Mouse (Mus musculus): ENCODE data around the gene Arid1b.

Gene Arid1b

DNA sequence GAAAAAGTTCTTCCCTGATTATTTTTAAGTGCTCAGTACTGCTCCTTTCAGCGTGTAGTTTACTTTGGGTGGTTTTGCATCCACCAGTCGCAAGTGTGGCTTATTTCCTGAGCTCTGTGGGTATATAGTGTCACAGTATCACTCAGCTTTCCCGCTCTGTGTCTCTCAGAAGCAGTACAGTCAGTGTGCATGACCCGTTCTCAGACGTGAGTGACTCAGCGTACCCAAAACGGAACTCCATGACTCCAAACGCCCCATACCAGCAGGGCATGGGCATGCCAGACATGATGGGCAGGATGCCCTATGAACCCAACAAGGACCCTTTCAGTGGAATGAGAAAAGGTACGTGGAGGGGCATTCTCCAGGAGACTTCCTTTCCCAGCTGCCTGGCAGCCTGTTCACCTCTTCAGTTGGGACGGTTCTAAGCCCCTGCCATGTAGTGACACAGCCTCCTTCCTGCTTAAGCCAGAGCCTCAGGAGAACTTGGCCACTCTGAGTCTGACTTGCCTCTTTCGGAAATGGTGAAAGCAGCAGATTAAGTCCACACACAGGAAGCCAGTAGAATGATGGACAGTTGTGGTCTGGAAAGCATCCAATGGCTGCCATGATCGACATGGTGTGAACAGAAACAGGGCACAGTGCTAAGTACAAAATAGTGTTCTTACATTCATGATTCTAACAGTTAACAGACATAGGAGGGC lies 333.5 kb downstream of the Arid1b start:
- DNase-seq, result no peak

DNA sequence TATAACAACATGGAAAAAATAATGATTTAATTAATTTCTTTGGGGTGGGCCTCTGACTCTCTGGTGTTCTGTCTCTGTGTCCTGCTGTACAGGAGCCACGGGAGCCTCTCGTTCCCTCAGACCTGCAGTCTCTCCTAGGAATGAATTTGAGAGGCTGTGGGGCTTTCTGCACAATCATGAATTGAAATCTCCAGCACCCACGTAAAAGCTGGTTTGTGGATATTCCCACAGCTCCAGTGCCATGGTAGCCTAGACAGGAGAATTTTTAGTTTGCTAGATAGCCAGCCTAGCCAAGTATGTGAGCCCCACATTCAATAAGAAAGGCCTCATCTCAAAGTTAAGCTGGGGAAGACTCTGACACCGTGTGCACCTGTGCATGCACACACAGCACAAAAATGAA lies 335.3 kb downstream of the Arid1b start:
- DNase-seq, result no peak

DNA sequence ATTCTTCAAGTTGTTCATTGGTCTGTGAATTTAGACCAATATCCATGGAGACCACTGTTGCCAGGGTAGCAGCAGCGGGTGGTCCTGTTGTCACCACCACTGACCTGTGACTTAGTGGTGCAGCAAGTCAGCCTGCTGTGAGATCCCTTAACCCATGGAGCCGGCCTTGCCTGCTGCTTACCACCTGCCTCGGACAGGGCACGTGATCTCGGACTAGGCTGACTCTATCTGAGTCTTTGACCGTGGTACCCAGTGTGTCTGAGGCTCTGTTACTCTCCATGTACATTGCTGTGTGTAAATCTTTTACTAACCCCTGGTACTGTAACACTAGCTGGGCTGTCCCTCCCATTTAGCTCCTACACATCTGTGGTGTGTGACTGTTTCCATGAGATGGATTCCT lies 335.9 kb downstream of the Arid1b start:
- no peak for DNase-seq

DNA sequence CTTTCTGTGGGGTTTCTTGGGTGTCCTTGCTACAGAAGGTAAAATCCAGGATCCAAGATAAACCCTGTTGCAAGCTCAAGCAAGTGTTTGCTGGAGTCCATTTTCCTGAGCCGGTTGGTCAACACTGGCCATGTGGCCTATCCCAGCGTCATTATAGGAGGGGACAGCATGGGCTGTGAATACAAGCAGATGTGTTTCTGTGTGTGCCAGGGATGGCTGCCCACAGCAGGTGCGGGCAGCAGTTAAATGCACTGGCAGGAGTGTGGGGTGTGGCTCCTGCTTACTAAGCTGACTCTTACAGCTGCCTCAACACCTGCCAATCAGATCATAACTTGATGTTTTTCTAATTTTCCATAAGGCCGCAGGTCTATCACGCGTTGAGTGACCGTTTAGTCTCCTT lies 336.5 kb downstream of the Arid1b start:
- no peak for DNase-seq

DNA sequence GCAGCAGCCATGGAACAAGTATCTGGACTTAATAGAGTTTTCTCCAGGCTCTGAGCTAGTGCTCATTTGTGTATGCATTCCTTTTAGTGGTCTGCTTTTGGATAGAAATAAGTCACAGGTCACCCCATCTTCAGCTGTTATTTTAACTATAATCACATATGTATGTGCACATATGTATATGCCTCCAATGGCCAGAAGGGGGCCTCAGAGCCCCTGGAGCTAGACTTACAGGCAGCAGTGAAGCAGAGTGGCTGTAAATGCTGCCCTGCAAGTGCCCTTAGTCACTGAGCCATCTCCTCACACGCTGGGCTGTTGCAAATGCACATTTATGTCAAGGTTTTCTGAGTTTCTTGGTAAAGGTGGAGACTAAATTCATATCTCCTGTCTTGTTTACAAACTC lies 337.3 kb downstream of the Arid1b start:
- DNase-seq, result no peak

DNA sequence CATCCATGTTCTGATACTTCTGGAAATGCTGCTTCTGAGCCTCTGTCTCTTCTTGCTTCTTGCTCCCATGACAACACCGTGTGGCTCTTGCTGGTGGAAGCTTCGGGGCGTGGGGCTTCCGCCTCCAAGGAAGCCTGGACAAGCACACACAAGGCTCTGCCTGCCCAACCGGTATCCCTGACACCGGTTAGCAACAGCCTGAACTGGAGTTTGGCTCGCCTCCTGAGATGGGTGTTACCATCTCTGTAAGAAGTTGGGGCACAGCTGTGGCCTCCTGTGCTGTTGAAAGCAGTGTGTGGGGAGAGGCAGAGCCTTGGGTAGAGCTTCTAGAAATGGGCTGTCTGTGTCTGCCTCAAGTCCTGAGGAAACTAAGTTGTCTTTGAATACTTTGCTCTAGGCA lies 340.4 kb downstream of the Arid1b start:
- DNase-seq, result no peak

DNA sequence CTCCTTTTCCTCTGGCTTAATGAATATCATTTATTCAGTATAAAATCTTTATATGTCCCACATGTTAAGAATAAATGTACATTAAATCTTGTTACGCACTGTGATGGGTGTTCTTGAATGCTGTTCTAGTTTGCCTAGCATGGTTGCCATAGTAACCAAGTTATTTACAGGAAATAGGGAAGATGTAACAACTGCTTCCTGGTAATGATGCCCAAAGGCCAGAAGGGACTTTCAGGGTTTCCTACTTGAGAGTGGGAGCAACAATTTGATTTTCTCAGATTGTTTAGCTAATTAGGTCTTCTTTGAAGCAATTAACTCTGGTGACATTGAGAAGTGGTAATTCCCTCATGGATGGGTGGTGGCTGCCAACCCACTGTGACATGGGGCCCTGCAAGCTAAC lies 350.3 kb downstream of the Arid1b start:
- DNase-seq, result no peak

DNA sequence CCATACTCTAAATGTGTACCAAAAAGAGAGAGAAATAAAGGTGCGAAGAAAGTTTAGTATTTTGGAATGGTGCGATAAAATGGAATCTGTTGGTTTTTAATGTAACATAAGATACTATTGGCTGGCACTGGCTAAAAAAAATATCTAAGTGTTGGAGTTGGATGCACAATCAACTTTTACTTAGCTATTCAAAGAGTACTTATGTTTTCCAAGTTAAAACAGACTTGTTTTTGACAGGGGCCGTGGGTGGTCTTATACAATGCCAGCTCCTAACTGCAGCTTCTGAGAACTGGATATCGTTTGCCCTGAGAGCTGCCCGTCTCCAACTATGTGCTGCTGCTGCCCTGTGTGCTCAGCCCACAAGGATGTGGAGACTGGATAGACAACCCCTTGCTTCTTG lies 351.7 kb downstream of the Arid1b start:
- no peak for DNase-seq

DNA sequence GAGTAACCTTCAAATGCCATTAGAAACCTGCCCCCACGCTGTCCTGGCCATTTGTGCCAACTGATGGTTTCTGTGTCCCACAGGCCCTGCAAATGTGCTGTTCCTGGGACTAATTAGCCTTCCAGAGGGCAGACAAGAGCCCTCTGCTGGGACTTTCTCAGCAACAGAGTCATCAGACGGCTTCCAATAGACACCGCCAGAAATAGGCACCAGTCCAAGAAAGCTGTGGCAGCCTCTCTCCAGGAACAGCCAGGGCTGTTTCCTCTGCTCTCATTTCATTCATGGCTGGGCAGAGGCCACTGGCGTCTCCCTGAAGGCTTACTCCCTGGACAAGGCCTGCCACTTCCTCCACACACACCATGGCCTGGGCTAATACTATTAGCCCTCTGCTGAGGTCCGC lies 358.8 kb downstream of the Arid1b start:
- DNase-seq, result peak; percentile 75

DNA sequence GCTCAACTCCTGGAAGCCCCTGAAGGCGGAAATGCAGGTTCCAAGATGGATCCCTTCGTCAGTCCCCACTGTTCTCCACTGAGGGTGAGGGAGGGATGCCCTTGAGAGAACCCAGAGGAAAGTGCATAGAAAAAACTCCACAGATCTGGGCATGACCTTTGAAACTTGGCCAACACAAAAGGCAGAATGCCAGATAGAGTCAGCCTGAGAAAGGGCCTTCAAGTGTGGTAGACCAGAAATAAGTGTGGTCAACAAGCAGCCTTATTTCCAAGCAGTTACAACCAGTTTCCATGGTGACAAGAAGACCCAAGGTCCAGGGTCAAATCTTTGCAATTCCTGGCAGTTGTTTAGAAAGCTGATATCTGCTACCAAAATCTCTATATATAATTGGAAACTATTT lies 366.6 kb downstream of the Arid1b start:
- no peak for DNase-seq

DNA sequence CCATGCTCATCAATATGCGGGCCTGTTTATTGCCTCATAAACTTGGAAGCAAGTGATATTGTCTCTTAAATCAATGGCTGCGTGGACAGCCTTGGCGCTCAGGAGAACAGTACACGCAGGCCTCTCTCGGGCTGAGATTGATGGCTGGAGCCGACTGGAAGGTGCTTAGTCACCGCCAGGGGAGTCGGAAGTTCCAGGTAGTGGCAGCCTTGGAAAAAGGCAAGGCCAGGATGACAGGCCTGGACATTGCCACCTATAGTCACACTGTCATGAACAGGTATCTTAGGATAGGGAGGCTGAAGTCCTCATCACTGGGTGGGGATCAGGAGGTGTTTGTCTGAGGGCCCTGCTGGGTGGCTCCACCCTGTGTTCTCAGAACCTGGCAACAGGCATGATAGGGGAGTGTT lies 371.9 kb downstream of the Arid1b start:
- no peak for DNase-seq

DNA sequence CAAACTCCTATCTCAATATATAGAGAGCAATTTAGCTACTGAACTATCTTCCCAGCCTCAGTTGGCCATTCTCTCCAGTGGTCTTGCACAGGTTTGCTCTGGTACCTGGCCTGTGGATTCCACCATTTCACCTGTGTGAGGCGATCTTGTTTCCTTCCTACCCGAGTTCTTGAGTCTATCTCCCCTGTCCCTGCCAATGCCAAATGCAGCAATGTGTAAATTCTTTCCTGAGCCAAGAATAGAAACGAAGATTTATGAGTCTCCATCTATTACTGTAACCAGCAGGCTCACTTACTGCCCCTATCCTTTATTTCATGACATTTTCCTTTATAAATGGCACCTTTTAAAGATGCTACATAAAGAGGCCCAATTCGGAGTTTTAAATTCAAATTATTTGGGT lies 376.9 kb downstream of the Arid1b start:
- no peak for DNase-seq

DNA sequence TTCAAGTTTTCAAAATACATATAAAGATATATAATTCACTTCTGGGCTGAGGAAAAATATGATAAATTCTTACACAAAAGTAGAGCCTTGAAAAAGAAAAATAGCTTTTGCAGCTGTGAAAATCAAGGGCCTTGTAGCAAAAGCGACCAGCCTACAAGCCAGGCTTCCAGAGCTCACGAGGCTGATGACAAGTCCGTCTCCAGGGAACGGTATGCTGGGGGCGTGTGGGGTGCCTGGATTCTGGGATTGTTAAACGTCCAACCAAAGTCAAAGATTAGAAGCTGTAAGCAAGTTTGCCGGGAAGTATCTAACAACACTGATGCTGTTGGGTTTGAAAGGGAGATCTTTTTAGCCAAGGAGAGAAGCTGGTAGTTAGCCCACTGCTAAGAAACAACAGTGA lies 377.4 kb downstream of the Arid1b start:
- no peak for DNase-seq

DNA sequence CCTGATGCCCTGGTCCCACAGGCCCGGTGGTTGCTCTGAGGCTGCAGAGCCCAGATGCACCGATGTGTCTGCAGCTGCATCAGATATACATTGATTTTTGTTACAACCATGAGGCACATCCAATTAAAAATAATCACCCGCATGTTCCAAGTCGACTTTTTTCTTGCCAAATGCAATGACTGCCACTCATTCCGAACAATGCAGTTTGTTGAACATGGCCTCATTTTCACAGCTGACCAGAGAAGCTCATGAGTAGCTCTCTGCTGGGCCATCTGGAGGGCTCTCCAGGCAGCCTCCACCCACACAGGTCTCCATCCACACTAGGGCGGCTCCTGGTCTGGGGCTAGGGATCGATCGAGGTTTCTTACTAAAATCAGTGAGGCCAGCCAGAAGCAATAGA lies 378.8 kb downstream of the Arid1b start:
- peak; percentile 74 for DNase-seq

DNA sequence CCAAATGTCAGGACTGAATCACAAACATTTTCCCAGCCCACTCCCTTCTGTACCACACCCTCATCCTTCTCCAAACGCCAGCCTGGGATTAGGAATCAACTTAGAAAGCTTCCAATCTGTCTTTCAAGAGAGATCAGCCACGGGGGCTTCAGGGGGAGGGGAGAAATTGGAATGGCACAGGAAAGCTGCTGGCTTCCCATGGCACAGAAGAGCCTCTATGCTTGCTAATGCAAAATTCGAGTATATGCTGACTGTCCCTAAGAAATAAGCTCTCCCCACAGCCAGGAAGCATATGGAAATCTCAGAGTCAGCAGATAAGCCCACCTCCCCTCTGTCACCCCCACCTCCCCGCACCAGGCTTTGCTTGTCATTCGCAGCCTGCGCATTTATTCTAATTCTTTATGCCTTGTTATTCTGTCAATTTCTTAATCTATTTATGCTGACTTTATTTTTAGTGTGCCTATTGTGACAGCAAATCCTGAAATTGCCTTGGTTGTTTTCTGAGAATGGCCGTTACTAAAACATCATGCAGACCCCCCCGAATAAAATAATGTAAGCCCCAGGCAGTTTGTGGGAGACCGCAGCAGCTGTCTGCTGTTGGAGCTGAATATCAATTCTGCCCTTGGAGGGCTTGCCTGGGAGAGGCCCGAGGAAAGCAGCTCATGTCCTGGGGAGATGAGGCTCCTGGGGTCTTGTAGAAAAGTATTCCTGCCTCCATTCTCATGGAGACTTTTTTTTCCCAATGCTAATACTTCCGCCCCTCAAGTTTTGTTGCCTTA lies 383.2 kb downstream of the Arid1b start:
- no peak for DNase-seq

DNA sequence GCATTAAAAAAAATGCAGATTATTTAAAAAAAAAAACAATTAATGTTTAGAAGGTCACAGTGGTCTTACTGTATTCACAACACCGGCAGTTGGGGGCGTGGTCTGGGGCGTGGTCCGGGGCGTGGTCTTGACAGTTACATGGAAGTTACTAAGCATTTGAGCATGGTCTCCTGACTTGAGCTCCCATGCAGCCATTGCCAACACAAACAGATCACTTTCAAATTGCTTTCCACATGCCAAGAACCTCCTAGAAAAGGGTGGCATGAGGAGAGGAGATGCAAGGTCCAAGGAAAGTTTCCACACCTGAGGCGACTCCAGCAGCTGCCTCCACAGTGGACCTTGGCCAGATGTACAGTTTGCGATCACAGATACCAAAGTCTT lies 383.8 kb downstream of the Arid1b start:
- DNase-seq, result no peak

DNA sequence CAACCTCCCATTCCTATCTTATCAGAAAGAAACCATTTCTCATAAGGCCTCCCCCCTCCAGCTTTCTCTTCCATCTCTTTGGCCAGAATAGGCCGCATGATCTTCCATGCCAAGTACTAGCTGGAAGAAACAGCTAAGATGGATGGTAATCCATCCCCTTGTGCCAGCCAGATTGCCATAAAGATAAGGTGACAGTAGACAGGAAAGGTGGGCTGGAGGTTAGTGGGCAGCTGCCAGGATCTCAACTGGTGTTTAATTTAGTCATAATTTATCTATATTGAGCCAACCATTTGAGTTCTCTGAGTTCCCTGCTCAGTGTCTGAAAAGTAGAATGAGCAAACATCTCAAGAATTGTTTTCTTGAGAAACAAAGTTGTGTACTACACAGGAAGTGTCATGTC lies 391.6 kb downstream of the Arid1b start:
- DNase-seq, result no peak

DNA sequence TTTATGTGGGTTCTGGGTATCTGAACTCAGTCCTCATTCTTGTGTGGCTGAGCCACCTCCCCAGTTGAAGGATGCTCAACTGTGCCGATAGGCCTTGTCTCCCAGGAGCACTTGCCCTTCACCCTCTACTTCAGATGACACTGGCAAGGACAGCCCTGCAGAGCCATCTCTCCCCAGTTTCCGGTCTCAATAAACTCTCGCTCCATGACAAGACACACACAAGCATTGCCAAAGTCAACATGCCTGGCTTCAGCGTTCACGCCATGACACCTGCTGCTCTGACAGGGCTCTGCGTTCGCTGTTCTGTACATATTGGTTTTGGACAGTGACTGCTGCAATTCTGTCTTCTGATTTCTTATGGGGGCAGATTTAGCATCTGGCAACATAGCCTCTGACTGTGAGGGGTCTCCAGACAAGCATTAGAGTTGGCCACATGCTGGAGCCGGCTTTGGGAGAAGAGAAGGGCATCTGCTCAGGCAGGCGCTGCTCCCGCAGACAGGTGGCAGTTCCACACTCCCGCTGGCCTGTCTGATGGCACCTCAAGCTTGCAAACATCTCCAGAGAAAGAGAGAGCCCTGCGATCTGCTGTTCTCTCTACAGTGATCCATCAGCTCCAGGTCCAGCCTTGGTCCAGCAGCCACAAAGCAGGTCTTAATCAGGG lies 392.9 kb downstream of the Arid1b start:
- DNase-seq, result peak; percentile 88

DNA sequence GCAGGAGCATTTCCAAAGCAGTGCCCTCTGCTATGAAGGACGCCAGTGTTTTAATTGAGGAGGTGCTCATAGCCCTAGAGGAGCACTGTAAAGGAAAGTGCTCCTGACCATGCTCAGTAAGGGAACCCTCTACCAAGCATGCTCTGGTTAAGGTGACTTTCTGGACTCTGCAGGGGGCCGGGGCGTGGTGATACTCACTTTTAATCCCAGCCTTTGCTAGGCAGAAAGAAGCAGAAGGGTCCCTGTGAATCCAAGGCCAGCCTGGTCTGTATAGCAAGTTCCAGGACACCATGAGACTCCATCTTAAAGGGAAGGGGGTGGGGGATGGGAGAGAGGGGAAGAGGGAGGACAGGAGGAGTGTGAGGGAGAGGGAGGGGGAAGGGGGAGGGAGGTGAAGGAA lies 394.2 kb downstream of the Arid1b start:
- DNase-seq, result no peak

DNA sequence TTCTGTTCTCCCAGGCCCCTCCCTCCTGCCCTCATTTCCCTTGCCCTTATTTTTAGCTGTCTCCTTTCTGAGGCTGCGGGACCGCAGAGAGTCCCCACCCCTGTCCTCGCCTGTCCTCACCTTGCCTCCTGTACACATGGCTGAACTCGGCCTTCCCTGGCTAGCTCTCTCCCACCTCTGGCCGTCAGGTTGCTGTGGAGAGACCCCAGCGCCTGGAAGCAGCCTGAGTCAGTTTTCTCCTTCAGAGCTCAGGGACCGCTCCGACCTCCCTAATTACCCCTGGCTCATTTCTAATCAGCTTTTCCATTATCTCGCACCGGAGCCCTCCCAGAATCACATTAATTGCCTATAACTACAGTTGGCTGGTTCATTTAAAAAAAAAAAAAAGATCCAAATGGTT lies 396.6 kb downstream of the Arid1b start:
- no peak for DNase-seq

DNA sequence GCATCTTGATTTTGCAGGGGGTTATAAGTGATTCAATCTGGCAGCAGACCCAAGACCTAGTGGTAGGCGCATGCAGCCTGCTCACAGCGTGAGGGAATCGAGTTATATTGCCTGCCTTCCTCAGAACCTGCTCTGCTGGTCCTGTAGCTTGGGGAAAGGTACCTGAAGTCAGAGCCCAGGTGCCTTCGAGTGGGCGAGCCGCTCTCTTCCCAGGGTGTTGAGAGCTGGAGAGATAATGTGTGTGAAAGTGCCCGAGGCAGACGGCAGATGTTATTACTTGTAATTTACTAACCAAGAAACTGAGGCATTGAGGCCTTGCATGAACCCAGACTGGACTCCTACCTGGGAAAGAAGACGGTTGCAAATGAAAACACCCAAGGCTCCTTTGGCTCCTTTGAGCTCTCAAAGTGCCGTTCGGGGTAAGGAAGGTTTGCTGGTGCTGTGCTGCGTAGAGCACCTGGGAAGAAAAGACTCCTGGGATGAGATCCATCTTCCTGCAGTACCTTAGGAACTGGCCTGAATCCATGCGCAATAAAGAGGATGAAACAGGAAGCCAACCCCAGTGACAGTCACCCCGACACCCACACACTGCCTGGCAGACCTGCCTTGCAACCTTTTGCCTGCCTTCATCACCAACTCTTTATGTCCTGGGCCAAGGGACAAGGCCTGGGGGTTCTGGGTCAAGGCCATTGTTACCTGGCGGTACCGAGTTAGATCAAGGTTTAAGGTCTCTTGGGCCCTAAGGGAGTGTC lies 401.5 kb downstream of the Arid1b start:
- DNase-seq, result no peak

DNA sequence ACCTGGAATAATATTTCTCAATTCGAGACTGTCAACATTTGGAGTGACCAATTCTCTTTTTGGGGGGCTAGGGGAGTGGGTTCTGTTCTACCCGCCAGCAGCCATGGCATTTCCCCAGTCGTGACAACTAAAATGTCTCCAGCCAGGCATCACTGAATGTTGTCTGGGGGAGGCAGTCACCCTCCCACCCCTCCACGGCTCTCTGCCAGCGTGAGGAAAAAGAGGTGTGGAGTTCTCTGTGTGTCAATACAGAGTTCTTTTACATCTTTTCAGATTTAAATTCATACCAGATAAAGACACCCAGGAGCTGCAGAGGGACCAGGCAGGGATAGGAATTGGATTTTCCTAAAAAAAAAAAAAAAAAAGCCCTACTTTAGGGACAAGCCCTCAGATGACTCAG lies 402.1 kb downstream of the Arid1b start:
- DNase-seq, result no peak

Measured in cerebellum, adult 9-11 months (tissue).